Mouse (Mus musculus) left cerebral cortex, postnatal 25 days (tissue): Measurements from ENCODE around the gene Calm5. TPM values are rescaled to one million over a fixed set of nuclear protein-coding genes. Genes with fewer than 3 reads are reported as not detected.
"Not testable (repeated sequence)": the region's sequence is repeated elsewhere in the genome, so short reads cannot be mapped to it uniquely, and the experiment has no call there.

Experiments used
- DNase-seq, 2 experiments: peaks; one replicate each; pipeline ENCODE4 v3.0.0; 2022; ENCODE audit warnings: low spot score in 2 of 2, mixed read lengths in 1 of 2
- intact Hi-C: fragments of 180-260 bp; cut with DNase I; formaldehyde crosslinking; loops from one replicate; pipeline ENCODE4 v1.15.1; 2025
- total RNA-seq, 2 experiments: library from RNA; stranded (reverse); gene quantifications; 2 replicates each; pipeline ENCODE4 v1.2.3; 2021

The Calm5 gene
- not detected for total RNA-seq

DNA sequence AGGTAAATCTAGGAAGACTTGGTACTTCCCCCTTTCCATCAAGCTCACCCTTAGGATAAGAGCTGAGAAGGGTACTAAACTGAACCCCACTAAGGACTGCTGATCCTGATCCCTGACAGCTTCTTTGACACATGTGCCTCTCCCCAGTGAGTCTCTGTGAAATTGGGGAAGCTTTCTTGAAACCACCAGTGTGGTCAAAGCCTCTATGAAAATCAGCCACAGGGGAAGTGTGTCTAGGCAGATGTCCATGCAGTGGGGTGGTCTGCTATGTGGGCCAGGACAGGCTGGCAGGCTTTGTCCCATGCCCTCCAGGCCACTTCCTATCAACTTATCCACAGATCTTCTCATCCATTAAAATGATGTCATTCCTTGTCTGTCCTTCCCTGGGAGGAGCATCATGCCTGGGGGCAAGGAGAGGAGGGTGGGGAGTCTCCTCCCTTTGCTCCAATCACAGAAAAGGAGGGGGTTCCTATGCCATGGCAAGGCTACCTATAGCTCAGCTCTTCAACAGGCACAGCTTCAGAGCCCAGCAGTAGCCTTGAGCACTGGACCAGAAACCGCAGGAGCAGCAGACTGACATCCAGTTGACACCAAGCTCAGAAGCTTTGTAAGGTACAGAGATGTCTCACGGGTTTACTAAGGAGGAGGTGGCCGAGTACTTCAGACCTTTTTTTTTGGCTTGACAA is at the start of gene Calm5:
Calm5 (plus strand) TSS at position 526 of the 686 bp plus-strand sequence.
- not testable (repeated sequence) for DNase-seq

DNA sequence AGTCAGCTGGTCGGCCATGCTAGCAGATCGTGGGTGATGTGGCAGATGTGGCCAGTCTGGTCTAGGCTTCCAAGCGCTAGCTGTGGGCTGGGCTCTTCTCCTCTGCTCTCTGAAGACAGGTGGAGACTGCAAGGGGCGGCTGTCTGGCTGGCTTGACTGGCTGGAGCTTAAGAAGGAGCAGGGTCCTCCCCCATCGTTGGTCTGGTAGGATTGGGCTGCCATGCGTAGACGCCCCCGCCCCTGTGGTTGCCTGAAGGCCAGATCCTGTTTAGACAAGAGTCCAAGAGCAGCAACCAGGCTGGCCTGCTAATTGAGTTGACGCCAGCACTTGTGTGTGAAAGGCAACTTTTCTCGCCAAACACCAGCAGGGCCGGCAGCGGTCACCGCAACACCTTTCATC is 49.8 kb upstream of the Calm5 start, which contains the start of gene Calml3:
Calml3 (minus strand) TSS at position 131 of the 400 bp plus-strand sequence.
- intact Hi-C loops, result no loop called here

More for the DNA sequence above, at the start of gene Calm5:
- intact Hi-C loops, result not testable (repeated sequence)

DNA sequence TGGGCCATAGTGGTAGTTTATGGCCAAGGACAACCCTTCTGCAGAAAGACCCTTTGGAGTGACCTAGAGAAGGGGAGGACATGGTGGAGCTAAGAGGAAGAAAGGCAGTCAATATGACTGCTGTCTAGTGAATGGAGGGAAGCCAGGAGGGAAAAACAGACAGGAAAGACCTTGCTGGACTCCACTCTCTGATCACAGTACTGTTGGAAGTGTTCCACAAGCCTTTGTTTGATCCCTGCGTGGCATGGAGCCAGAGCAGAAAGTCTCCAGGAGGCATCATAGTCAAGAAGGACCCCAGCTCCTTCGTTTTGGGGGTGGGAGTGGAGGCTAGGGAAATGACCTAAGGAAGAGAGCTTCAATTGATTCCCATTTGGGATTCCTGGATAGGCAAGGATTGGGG is 48.8 kb upstream of the Calm5 start:
- no peak for DNase-seq

More for the DNA sequence above, 49.8 kb upstream of the Calm5 start, which contains the start of gene Calml3:
- DNase-seq, result no peak

DNA sequence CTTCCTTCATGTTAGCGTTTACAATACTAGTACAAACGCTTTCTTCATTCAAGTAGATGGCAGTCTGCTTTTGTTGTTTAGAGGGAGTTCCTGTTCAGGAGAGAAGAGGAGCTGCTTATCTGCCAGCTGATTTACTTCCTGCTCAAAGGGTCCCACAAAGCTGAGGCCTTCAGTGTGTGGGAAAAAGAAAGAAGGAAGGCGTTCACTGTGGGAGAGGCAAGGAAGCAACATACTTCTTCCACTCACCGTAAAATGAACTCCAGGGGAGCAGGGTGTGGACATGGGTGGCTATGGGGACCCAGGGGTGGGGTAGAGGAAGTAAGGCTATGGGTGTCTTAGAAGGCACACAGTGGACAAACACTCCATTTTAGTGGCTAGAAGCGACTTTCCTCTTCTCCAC is 48.3 kb upstream of the Calm5 start:
- DNase-seq, result no peak
- intact Hi-C loops, result no loop called here

More for the DNA sequence above, 48.8 kb upstream of the Calm5 start:
- intact Hi-C loops, result no loop called here

DNA sequence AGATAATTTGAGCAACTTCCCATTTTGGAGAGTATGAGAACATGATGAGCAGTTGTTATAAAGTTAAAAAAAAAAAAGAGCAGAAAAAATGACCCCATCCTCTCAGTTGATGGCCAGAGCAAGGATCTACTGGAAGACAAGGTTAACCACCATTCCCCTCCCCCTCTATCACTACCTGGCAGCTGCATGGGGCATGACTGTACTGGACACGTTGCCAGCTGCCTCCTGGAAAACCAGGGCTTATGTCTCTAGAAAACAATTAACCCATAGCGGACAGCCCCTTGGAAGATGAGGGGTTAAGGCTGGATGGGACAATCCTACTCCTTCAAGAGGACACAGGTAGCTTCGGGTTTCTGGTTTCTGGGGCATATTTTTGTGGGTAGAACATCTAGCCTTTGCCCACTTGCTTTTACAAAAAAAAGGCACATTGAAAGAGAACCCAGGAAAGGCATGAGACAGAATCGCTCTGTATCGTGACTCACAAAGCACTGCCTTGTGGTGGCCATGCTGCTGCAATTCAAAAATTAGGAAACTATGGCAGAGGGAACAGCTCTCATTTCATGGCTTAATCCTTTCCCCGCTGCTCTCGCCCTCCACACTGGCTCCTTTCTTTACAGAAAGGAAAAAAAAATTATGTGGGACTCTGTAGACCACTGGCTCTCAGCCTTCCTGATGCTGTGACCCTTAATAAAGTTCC is 46.7 kb upstream of the Calm5 start:
- intact Hi-C loops, result no loop called here
- no peak for DNase-seq

DNA sequence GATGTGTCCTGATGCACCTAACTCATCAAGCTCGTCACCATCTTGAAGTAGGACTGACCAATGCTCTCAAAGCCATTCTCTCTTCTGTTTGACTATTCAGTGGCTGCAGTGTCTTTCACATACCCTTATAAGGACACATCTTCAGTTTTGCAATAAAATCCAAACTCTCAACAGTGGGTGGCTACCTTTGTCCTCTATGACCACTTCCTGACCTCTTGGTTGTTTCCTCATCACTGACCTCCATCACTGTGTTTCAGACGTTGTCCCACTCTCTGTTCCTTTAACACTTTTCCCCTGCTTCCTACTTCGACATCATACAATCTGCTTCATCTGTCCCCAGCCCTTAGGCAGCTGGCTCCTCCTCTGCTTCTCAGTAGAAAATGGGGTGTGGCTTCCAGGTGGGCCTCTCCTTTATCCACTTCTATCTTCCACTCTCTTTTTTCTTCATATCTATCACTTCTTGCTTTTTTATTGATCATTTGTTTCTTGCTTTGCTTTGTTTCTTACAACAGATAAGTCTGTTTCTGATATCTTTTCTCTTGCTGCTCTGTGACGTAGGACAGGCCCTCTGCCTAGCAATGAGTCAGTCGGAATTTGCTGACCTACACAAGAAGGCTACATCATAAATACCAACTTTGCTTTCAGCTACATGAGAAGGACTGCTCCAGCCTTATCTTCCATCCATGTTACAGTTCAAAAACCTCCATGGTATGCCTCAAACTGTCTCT is 35.8 kb upstream of the Calm5 start:
- no peak for DNase-seq
- intact Hi-C loops, result no loop called here

DNA sequence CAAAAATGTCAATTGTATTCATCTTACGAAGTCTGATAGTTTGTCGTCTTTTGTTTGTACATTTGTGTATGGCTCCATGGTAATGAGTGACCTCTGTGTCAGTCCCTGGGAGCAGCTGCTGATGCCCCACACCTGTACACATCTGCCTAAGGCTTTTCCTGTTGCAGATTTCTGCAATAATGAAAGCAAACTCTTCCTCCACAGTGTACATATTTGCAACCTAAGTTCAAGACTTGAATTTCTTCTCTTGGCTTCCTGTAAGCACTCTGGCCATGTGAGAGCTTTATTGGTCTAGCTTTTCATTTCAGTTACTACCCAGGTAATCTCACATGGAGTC is 35.3 kb upstream of the Calm5 start:
- DNase-seq, result no peak
- intact Hi-C loops, result no loop called here

DNA sequence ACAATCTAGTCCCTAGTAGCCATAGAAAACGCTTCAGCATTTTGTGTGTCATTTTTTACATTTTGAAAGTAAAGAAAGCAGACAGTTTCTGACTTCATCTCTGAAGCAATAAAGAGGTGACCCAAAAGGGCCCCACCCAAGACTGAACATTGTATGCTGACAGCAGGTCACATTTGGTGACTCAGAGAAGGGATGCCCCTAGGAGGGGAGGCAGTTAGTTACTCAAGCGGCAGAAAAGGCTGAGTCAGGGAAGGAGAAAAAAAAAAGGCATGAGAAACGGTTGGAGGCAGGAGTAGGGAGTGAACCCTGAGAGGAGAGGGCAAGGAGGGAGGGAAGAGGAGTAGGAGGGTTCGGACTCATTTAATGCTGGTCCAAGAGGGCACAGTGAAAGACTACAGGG is 31.9 kb upstream of the Calm5 start:
- intact Hi-C loops, result no loop called here
- no peak for DNase-seq

DNA sequence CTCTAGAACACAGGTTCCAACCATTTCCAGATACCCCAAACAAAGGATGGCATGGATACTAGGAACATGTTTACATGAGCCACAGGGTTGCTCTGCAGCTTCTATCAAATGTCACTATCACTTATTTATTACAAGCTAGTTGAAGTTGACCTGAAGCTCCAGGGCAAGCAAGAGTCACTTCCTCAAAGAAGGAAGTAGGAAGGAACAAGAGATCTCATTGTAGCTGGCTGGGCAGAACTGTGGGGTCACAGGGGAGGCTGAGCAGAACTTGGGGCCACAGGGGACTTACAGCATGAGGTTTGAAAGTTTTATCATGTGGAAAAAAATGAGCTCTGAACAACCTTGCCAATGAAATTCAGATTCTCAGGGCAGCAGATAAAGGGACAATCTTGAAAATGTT is 28.2 kb upstream of the Calm5 start:
- intact Hi-C loops, result no loop called here
- no peak for DNase-seq

DNA sequence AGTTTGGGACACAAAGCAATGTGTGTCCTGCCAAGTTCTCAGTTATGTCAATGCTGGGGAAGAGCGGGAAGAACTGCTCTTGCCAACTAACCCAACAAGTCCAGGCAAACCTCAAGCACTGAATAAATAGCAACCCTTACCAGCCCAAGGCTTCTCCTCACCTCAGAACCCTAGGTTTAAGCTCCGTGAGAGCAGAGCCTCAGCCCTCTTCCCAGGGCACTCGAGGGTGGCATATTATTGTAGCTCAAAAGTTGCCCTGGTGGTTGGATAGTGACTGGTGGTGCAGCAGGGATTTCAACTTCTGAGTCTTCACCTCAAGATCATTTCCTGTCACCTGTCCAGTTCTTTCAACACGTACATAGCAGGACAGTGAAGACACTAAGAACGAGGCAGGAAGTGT is 22.4 kb upstream of the Calm5 start:
- DNase-seq, result no peak
- intact Hi-C loops, result no loop called here

DNA sequence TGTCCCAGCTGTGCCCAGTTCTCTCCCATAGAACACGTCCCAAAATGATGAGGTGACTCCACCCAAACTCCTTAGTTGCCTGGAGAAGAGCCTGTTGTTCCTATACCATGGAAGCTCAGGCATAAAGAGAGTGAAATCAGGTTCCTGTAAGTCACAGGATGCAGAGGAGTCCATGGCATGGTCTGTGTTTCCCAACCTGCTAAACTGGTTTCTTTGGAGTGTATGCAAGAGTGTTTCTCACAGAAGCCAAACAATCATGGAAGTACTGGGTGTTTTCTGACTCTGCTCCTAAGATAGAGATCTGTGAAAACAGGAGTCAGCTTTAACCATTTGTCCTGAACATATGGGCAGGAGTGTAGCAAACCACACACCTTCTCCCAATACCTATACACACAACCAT is 22.0 kb upstream of the Calm5 start:
- no peak for DNase-seq
- intact Hi-C loops, result no loop called here

DNA sequence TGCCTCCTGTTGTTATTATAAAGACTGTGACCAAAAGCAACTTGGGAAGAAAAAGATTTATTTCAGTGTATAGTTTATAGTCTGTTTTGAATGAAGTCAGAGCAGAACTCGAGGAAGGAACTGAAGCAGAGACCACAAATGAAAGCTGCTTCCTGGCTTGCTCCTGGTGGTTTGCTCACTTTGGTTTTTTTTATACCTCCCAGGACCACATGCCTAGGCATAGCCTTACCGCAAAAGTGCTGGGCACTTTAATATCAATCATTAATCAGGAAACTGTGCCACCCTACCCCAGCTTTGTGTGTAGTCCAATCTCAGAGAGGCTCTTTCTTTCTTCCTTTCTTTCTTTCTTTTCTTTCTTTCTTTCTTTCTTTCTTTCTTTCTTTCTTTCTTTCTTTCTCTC is 21.5 kb upstream of the Calm5 start:
- intact Hi-C loops, result no loop called here
- no peak for DNase-seq

DNA sequence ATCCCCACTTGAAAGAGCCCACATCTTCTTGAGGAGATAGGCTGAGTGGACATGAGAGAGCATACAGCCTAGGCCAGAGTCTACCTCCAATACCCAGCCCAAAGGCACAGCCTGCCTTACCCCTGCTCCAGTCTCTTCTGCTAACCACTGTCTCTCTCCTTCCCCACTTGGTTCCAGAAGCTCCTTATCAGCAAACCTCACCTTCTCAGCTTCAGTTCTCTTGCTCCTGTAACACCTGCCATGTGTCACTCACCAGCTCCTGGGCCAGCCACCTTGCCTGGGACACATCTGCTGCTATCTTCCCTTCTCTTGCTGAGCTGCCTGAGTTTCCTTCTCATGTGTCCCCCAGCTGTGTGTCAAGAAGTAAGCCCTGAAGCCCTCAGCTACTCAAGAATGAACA is 20.3 kb upstream of the Calm5 start:
- intact Hi-C loops, DNase-seq: not testable (repeated sequence)

DNA sequence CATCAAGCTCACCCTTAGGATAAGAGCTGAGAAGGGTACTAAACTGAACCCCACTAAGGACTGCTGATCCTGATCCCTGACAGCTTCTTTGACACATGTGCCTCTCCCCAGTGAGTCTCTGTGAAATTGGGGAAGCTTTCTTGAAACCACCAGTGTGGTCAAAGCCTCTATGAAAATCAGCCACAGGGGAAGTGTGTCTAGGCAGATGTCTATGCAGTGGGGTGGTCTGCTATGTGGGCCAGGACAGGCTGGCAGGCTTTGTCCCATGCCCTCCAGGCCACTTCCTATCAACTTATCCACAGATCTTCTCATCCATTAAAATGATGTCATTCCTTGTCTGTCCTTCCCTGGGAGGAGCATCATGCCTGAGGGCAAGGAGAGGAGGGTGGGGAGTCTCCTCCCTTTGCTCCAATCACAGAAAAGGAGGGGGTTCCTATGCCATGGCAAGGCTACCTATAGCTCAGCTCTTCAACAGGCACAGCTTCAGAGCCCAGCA is 16.6 kb upstream of the Calm5 start, which contains the start of gene Calm4:
Calm4 (plus strand) TSS at position 446 of the 496 bp plus-strand sequence.
- DNase-seq, intact Hi-C loops: not testable (repeated sequence)

DNA sequence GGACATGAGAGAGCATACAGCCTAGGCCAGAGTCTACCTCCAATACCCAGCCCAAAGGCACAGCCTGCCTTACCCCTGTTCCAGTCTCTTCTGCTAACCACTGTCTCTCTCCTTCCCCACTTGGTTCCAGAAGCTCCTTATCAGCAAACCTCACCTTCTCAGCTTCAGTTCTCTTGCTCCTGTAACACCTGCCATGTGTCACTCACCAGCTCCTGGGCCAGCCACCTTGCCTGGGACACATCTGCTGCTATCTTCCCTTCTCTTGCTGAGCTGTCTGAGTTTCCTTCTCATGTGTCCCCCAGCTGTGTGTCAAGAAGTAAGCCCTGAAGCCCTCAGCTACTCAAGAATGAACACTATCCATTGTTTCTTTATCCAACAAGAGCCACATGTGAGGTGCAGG is 13.3 kb upstream of the Calm5 start:
- intact Hi-C loops, result not testable (repeated sequence)

DNA sequence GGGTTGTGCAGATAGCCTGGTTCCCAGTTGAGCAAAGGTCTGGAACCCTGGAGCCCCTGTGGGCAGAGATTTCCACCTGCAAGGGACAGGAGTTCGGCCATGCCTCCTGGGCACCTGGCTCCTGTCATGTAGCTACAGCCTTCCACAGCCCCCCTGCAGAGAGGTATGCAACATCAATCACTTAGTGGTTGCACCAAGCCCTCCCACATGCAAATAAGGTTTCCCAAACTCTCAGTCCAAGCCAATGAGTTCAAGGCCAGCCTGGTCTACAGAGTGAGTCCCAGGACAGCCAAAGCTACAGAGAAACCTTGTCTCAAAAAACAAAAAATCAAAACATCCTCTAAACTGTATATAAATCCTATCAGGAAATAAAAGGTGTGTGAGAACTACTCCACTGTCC is 3.6 kb upstream of the Calm5 start:
- DNase-seq, result no peak
- intact Hi-C loops, result no loop called here

More for the DNA sequence above, 13.3 kb upstream of the Calm5 start:
- DNase-seq, result not testable (repeated sequence)

DNA sequence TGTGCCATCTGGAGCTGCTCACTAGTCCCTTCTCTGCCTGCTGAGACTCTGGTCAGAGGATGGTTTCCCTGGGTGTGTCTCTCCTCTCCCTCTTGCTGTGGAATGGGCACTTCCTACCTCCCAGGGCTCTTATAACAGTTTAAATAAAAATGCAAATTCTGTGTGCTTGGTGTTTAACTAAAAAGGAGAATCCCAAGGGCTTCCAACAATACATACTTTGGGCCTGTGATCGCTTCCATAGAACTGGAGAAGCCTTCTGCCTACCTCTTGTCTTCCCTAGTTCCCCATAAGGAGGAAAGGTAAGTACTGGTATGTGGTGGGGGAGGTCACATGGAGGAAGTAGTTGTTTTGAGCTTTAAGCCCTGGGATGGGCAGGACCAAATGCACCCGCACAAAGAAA is 883 bp downstream of the Calm5 start:
- intact Hi-C loops, result no loop called here
- no peak for DNase-seq

DNA sequence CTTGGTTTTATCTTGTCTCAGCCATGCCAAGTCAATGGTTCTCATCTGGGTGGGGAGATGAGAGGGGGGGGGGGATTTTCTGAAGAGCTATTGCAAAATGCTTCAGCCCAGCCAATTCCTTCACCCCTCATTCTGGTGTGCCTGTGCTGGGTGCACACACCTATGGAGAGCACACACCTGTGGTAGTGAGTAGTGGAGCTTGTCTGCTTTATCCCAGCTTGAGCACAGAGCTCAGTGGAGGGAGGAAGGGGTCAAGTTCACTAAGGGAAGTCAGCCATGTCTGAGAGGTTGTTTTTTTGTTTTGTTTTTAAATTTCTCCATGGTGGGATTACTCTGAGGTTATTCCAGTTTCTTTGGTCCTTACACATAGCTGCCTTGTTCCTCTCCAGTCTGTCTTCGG is 2.3 kb downstream of the Calm5 start:
- DNase-seq, result no peak
- intact Hi-C loops, result no loop called here

DNA sequence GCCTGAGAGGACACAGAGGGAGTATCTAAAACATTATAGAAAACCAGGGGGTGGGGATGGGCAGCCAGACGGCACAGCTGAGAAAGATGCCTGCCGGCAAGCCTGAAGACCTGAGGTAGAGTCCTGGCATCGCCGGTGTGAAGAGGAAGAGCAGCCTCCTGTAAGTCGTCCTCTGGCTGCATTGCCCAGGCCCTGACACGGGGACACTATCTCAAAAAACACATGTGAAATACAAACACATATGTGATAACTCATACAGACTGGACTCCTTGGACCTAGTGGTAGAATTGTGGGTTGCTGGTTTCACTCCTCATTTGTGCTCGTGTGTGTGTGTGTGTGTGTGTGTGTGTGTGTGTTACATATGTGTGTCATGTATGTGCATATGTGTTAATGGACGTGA is 7.3 kb downstream of the Calm5 start:
- intact Hi-C loops, result no loop called here

DNA sequence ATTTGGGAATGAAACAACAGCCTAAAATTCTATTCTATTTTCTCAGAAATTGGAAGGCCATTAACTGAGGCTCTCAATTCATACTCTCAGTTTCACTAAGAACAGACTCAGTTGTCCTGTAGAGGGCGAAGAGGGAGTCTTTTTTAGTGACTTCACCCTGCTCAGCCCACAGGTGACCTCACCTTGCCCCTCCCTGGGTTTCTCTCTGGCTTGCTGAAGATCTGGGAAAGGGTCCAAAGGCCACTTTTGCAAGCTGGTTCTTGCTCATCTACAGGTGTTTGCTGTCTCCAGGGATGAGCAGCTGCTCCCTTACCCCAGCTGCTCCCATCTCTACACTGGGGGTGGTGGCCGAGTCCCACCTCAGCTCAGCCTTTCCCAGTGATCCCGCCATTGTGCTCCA is 8.4 kb downstream of the Calm5 start:
- intact Hi-C loops, result no loop called here
- DNase-seq, result no peak

More for the DNA sequence above, 7.3 kb downstream of the Calm5 start:
- DNase-seq, result no peak
